Mouse (Mus musculus): ENCODE measurements at regions not wholly inside any gene's neighbourhood (a gene's known extent, or its start where the extent isn't known, plus 50 kb on each side); places are given as distances from the start of the nearest gene placed in this dataset.
A peak's percentile ranks its signal among the peaks of the same experiment; 100 is the strongest.
"Not testable (repeated sequence)": the region's sequence is repeated elsewhere in the genome, so short reads cannot be mapped to it uniquely, and the experiment has no call there.

GRCm38 (mm10) chr7:39643323-39643722 is 125.8 kb downstream of the Zfp619 start:
- Histone ChIP-seq H3K9ac (ENCODE audit: low read depth, low read length) (no peak overlapping the region), H3K27ac (no peak overlapping the region), H3K27me3 (ENCODE audit: control insufficient read depth, insufficient read depth, low read length) (no peaks in the 10 kb centered on the region), H3K4me1 (ENCODE audit: control insufficient read depth, insufficient read depth, low read length) (no peaks in the 10 kb centered on the region), H3K4me3 (no peak overlapping the region), H3K79me2 (replicated peaks; ENCODE audit: control insufficient read depth, insufficient read depth, low read length) (no peaks in the 10 kb centered on the region), H3K36me3 (ENCODE audit: control insufficient read depth, insufficient read depth, low read length) (no peaks in the 10 kb centered on the region)
- intact Hi-C loops (cut with DNase I), result no loop called here
- no peak for TF ChIP-seq EP300 (IDR thresholded peaks at IDR 0.05; ENCODE audit: insufficient read depth, low read depth, low read length)
- no peak for TF ChIP-seq POLR2A (IDR thresholded peaks at IDR 0.05; ENCODE audit: insufficient read depth, low read depth, low read length)
- TF ChIP-seq CTCF (IDR thresholded peaks at IDR 0.05), result no peak
- DNase-seq, result no peak
- 6% methylated on average over 1 of the region's 1 CpGs for WGBS

- TF ChIP-seq EP300 (IDR thresholded peaks at IDR 0.05; ENCODE audit: insufficient read depth, low read depth, low read length) (no peak), POLR2A (IDR thresholded peaks at IDR 0.05; ENCODE audit: insufficient read depth, low read depth, low read length) (no peak), CTCF (IDR thresholded peaks at IDR 0.05) (no peak)
- Histone ChIP-seq H3K27me3 (ENCODE audit: control insufficient read depth, insufficient read depth, low read length) (no peaks in the 10 kb centered on the region), H3K36me3 (ENCODE audit: control insufficient read depth, insufficient read depth, low read length) (no peaks in the 10 kb centered on the region), H3K4me1 (ENCODE audit: control insufficient read depth, insufficient read depth, low read length) (no peaks in the 10 kb centered on the region), H3K4me3 (no peak overlapping the region), H3K9ac (ENCODE audit: low read depth, low read length) (no peak overlapping the region), H3K27ac (no peak overlapping the region), H3K79me2 (replicated peaks; ENCODE audit: control insufficient read depth, insufficient read depth, low read length) (no peaks in the 10 kb centered on the region)
- intact Hi-C loops (cut with DNase I), result loop anchor here (10.0 kb wide), 1 partner anchor 1854 kb away; no protein-coding TSS in a partner anchor
- no peak for DNase-seq
- WGBS, result 48% methylated on average over 6 of the region's 6 CpGs
Measured at GRCm38 (mm10) chr7:39650483-39651102, 133.0 kb downstream of the Zfp619 start.

GRCm38 (mm10) chr7:39654563-39655286 is 137.2 kb downstream of the Zfp619 start:
- 11% methylated on average over 4 of the region's 4 CpGs for WGBS

GRCm38 (mm10) chr7:39655287-39655652 is 137.7 kb downstream of the Zfp619 start:
- not testable (repeated sequence) for H3K79me2 ChIP-seq (replicated peaks; ENCODE audit: control insufficient read depth, insufficient read depth, low read length); H3K4me1 ChIP-seq (ENCODE audit: control insufficient read depth, insufficient read depth, low read length); H3K36me3 ChIP-seq (ENCODE audit: control insufficient read depth, insufficient read depth, low read length); H3K27me3 ChIP-seq (ENCODE audit: control insufficient read depth, insufficient read depth, low read length)
- peak overlapping the region; percentile 27; the same call in 1 of the 2 replicates for H3K4me3 ChIP-seq
- peak overlapping the region; percentile 52; the same call in 1 of the 2 replicates for H3K27ac ChIP-seq
- peak overlapping the region; percentile 12; the same call in 1 of the 2 replicates for H3K9ac ChIP-seq (ENCODE audit: low read depth, low read length)
- 35% methylated on average over 23 of the region's 23 CpGs for WGBS
- intact Hi-C loops (cut with DNase I), result loop anchor here (10.0 kb wide), 1 partner anchor 1850 kb away; no protein-coding TSS in a partner anchor
- peak; percentile 60; the same call in 1 of the 2 replicates for TF ChIP-seq POLR2A (IDR thresholded peaks at IDR 0.05; ENCODE audit: insufficient read depth, low read depth, low read length)
- peak; percentile 49 to 66 for DNase-seq

More at GRCm38 (mm10) chr7:39654563-39655286, 137.2 kb downstream of the Zfp619 start:
- intact Hi-C loops (cut with DNase I), result loop anchor here (10.0 kb wide), 1 partner anchor 1850 kb away; no protein-coding TSS in a partner anchor
- H3K27me3 ChIP-seq (ENCODE audit: control insufficient read depth, insufficient read depth, low read length), result no peaks in the 10 kb centered on the region
- H3K4me3 ChIP-seq, result no peak overlapping the region
- H3K79me2 ChIP-seq (replicated peaks; ENCODE audit: control insufficient read depth, insufficient read depth, low read length), result no peaks in the 10 kb centered on the region
- peaks cover 2% of the 10 kb centered on the region; the same call in 1 of the 2 replicates for H3K4me1 ChIP-seq (ENCODE audit: control insufficient read depth, insufficient read depth, low read length)
- no peak overlapping the region; the same call in 1 of the 2 replicates for H3K27ac ChIP-seq
- H3K9ac ChIP-seq (ENCODE audit: low read depth, low read length), result no peak overlapping the region
- TF ChIP-seq EP300 (IDR thresholded peaks at IDR 0.05; ENCODE audit: insufficient read depth, low read depth, low read length) (no peak), CTCF (IDR thresholded peaks at IDR 0.05) (0 out of 2 replicates have a peak, but pooled peaks have one; percentile 7)
- no peak for DNase-seq
- H3K36me3 ChIP-seq (ENCODE audit: control insufficient read depth, insufficient read depth, low read length), result no peaks in the 10 kb centered on the region

- no peak for TF ChIP-seq POLR2A (IDR thresholded peaks at IDR 0.05; ENCODE audit: insufficient read depth, low read depth, low read length)
- TF ChIP-seq EP300 (IDR thresholded peaks at IDR 0.05; ENCODE audit: insufficient read depth, low read depth, low read length), result no peak
- TF ChIP-seq CTCF (IDR thresholded peaks at IDR 0.05), result no peak
- H3K79me2 ChIP-seq (replicated peaks; ENCODE audit: control insufficient read depth, insufficient read depth, low read length), result no peaks in the 10 kb centered on the region
- no peaks in the 10 kb centered on the region for H3K36me3 ChIP-seq (ENCODE audit: control insufficient read depth, insufficient read depth, low read length)
- no peak for DNase-seq
- intact Hi-C loops (cut with DNase I), result loop anchor here (10.0 kb wide), 1 partner anchor 1849 kb away; no protein-coding TSS in a partner anchor
- no peaks in the 10 kb centered on the region for H3K27me3 ChIP-seq (ENCODE audit: control insufficient read depth, insufficient read depth, low read length)
- H3K9ac ChIP-seq (ENCODE audit: low read depth, low read length), result peak overlapping the region; percentile 12; the same call in 1 of the 2 replicates
- peaks cover 2% of the 10 kb centered on the region; the same call in 1 of the 2 replicates for H3K4me1 ChIP-seq (ENCODE audit: control insufficient read depth, insufficient read depth, low read length)
- peak overlapping the region; percentile 27; the same call in 1 of the 2 replicates for H3K4me3 ChIP-seq
- H3K27ac ChIP-seq, result peak overlapping the region; percentile 52; the same call in 1 of the 2 replicates
- 27% methylated on average over 13 of the region's 13 CpGs for WGBS
Measured at GRCm38 (mm10) chr7:39655709-39656397, 138.3 kb downstream of the Zfp619 start.

Measured in heart, adult 2 months (tissue).